Mouse (Mus musculus): ENCODE measurements at regions not wholly inside any gene's neighbourhood (a gene's known extent, or its start where the extent isn't known, plus 50 kb on each side); places are given as distances from the start of the nearest gene placed in this dataset.
A peak's percentile ranks its signal among the peaks of the same experiment; 100 is the strongest.

- H3K4me2 ChIP-seq (ENCODE audit: low read depth), result no peak overlapping the region
- no peaks in the 10 kb centered on the region for H3K36me3 ChIP-seq (ENCODE audit: control insufficient read depth, insufficient read depth, low read length)
- peaks cover 7% of the 10 kb centered on the region; the same call in 1 of the 2 replicates for H3K4me1 ChIP-seq (ENCODE audit: control insufficient read depth, insufficient read depth, low read length)
- 23% methylated on average over 7 of the region's 7 CpGs for WGBS
- no peaks in the 10 kb centered on the region for H3K27me3 ChIP-seq (ENCODE audit: control insufficient read depth, insufficient read depth, low read length)
- peak; percentile 85 for ATAC-seq (ENCODE audit: insufficient read depth, low FRiP score, low TSS enrichment)
- 0 out of 2 replicates have a peak overlapping the region, but pooled peaks have one; percentile 7 for H3K9ac ChIP-seq (ENCODE audit: low read length)
- DNase-seq (ENCODE audit: low spot score), result peak; percentile 72
- H3K9me3 ChIP-seq (ENCODE audit: control insufficient read depth, low read length), result no peaks in the 10 kb centered on the region; the same call in 1 of the 2 replicates
- H3K4me3 ChIP-seq (ENCODE audit: low read depth, low read length), result no peak overlapping the region
- peak overlapping the region; percentile 77 for H3K27ac ChIP-seq (ENCODE audit: low read depth, low read length)
Measured at GRCm38 (mm10) chr17:15993361-15994287, 162.8 kb upstream of the Rgmb start.

DNA sequence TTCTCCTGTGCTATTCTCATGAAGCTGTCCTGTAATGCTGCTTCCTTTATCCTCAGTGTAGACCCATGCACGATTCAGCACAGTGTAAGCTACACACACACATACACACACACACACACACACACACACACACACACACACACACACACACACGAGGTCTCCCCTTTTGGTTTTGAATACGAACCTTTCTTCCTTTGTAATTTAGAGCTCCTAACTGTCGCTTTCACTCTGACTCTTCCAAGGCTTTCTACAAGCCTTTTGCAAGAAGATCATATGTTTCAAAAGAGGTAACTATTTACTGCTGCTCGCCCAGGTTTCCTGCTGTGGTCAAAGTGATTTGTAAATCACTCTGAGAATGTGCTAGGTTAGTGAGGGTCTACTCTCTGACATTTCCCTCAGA, 161.1 kb upstream of the Rgmb start:
- WGBS, result 34% methylated on average over 5 of the region's 5 CpGs
- no peaks in the 10 kb centered on the region for H3K36me3 ChIP-seq (ENCODE audit: control insufficient read depth, insufficient read depth, low read length)
- H3K4me1 ChIP-seq (ENCODE audit: control insufficient read depth, insufficient read depth, low read length), result peaks cover 7% of the 10 kb centered on the region; the same call in 1 of the 2 replicates
- H3K9me3 ChIP-seq (ENCODE audit: control insufficient read depth, low read length), result no peaks in the 10 kb centered on the region
- no peak overlapping the region for H3K9ac ChIP-seq (ENCODE audit: low read length)
- ATAC-seq (ENCODE audit: insufficient read depth, low FRiP score, low TSS enrichment), result no peak
- no peaks in the 10 kb centered on the region for H3K27me3 ChIP-seq (ENCODE audit: control insufficient read depth, insufficient read depth, low read length)
- DNase-seq (ENCODE audit: low spot score), result no peak
- no peak overlapping the region for H3K4me3 ChIP-seq (ENCODE audit: low read depth, low read length)
- H3K4me2 ChIP-seq (ENCODE audit: low read depth), result no peak overlapping the region
- H3K27ac ChIP-seq (ENCODE audit: low read depth, low read length), result no peak overlapping the region

- H3K9me3 ChIP-seq (ENCODE audit: control insufficient read depth, low read length), result no peaks in the 10 kb centered on the region
- WGBS, result 12% methylated on average over 6 of the region's 6 CpGs
- peak; percentile 74 for DNase-seq (ENCODE audit: low spot score)
- ATAC-seq (ENCODE audit: insufficient read depth, low FRiP score, low TSS enrichment), result peak; percentile 76
- no peaks in the 10 kb centered on the region for H3K27me3 ChIP-seq (ENCODE audit: control insufficient read depth, insufficient read depth, low read length)
- H3K36me3 ChIP-seq (ENCODE audit: control insufficient read depth, insufficient read depth, low read length), result no peaks in the 10 kb centered on the region
- H3K4me1 ChIP-seq (ENCODE audit: control insufficient read depth, insufficient read depth, low read length), result peaks cover 7% of the 10 kb centered on the region; the same call in 1 of the 2 replicates
- no peak overlapping the region for H3K4me2 ChIP-seq (ENCODE audit: low read depth)
- no peak overlapping the region for H3K9ac ChIP-seq (ENCODE audit: low read length)
- peak overlapping the region; percentile 65 for H3K27ac ChIP-seq (ENCODE audit: low read depth, low read length)
- no peak overlapping the region for H3K4me3 ChIP-seq (ENCODE audit: low read depth, low read length)
Measured at GRCm38 (mm10) chr17:15990303-15990702, 159.5 kb upstream of the Rgmb start.

- H3K4me2 ChIP-seq (ENCODE audit: low read depth), result no peak overlapping the region
- DNase-seq (ENCODE audit: low spot score) (no peak), ATAC-seq (ENCODE audit: insufficient read depth, low FRiP score, low TSS enrichment) (no peak)
- 52% methylated on average over 2 of the region's 2 CpGs for WGBS
- H3K36me3 ChIP-seq (ENCODE audit: control insufficient read depth, insufficient read depth, low read length), result no peaks in the 10 kb centered on the region
- H3K27me3 ChIP-seq (ENCODE audit: control insufficient read depth, insufficient read depth, low read length), result no peaks in the 10 kb centered on the region
- H3K27ac ChIP-seq (ENCODE audit: low read depth, low read length), result no peak overlapping the region
- no peak overlapping the region for H3K4me3 ChIP-seq (ENCODE audit: low read depth, low read length)
- no peaks in the 10 kb centered on the region for H3K9me3 ChIP-seq (ENCODE audit: control insufficient read depth, low read length)
- H3K9ac ChIP-seq (ENCODE audit: low read length), result no peak overlapping the region
- no peaks in the 10 kb centered on the region for H3K4me1 ChIP-seq (ENCODE audit: control insufficient read depth, insufficient read depth, low read length)
Measured at GRCm38 (mm10) chr17:15981558-15981957, 150.7 kb upstream of the Rgmb start.

- peak; percentile 78 for DNase-seq (ENCODE audit: low spot score)
- H3K36me3 ChIP-seq (ENCODE audit: control insufficient read depth, insufficient read depth, low read length), result no peaks in the 10 kb centered on the region
Measured at GRCm38 (mm10) chr17:15977374-15978031, 146.7 kb upstream of the Rgmb start.

DNA sequence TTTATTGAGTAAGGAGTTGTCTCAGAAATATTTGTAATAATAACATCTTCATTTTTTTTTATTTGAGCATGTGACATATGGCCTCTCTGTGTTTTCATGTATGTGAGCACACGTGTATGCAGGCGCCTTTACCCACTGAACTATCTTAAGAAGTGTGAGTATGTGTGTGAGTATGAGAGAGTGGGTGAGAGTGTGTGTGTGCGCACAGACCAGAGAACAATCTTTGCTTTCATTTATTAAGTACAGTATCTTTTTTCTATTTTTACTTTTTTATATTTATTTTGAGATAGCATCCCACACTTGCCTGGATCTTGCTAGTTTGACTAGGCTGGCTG, 140.5 kb upstream of the Rgmb start:
- H3K9me3 ChIP-seq (ENCODE audit: control insufficient read depth, low read length), result no peaks in the 10 kb centered on the region
- ATAC-seq (ENCODE audit: insufficient read depth, low FRiP score, low TSS enrichment) (no peak), DNase-seq (ENCODE audit: low spot score) (no peak)
- H3K9ac ChIP-seq (ENCODE audit: low read length), result no peak overlapping the region
- H3K36me3 ChIP-seq (ENCODE audit: control insufficient read depth, insufficient read depth, low read length), result no peaks in the 10 kb centered on the region
- H3K4me2 ChIP-seq (ENCODE audit: low read depth), result no peak overlapping the region
- H3K4me3 ChIP-seq (ENCODE audit: low read depth, low read length), result no peak overlapping the region
- no peak overlapping the region for H3K27ac ChIP-seq (ENCODE audit: low read depth, low read length)
- H3K27me3 ChIP-seq (ENCODE audit: control insufficient read depth, insufficient read depth, low read length), result no peaks in the 10 kb centered on the region
- H3K4me1 ChIP-seq (ENCODE audit: control insufficient read depth, insufficient read depth, low read length), result no peaks in the 10 kb centered on the region
- 92% methylated on average over 3 of the region's 3 CpGs for WGBS

More at GRCm38 (mm10) chr17:15977374-15978031, 146.7 kb upstream of the Rgmb start:
- H3K27ac ChIP-seq (ENCODE audit: low read depth, low read length), result peak overlapping the region; percentile 78
- H3K4me2 ChIP-seq (ENCODE audit: low read depth), result no peak overlapping the region
- H3K4me1 ChIP-seq (ENCODE audit: control insufficient read depth, insufficient read depth, low read length), result no peaks in the 10 kb centered on the region
- WGBS, result 28% methylated on average over 7 of the region's 7 CpGs
- ATAC-seq (ENCODE audit: insufficient read depth, low FRiP score, low TSS enrichment), result peak; percentile 90
- no peak overlapping the region for H3K4me3 ChIP-seq (ENCODE audit: low read depth, low read length)
- no peaks in the 10 kb centered on the region for H3K9me3 ChIP-seq (ENCODE audit: control insufficient read depth, low read length)
- no peak overlapping the region for H3K9ac ChIP-seq (ENCODE audit: low read length)
- H3K27me3 ChIP-seq (ENCODE audit: control insufficient read depth, insufficient read depth, low read length), result no peaks in the 10 kb centered on the region

DNA sequence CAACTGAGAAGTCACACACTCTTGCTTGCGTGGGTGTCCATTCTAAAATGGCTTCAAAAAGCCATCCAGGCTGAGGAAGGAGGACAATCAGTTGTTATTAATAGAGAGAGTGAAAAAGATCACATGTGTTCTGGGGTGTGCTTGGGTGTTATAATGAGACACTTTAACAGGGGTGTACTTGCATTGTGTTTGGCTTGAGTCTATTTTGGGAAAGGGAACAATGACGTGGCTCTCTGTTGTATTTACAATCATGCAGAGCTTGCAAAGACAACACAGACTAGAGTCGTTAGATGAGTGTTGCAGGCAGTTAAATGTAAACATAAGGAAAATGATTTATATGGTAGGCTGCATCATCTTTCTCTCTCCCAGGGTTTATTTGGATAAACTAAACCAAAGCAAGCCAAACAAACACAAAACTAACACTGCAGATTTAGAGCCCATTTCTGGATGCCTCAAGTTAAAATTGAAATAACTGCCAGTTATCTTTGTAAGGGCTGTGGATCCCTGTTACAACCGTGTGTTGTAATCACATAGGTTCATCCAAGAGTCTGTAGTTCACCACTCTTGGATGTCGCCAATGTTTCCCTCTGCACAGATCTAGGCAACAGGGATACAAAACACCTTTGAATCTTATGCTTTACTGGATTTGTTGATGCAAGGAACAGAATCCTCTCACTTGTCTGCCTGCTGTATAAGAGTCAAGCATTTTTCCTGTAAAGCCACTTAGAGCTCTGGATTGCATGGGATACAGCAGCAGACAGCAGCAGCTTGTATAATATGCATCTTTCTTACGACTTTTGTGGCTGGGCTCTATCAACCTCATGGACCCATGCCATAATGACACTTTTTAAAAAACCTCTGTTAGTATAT, 139.9 kb upstream of the Rgmb start:
- H3K4me3 ChIP-seq (ENCODE audit: low read depth, low read length), result no peak overlapping the region
- DNase-seq (ENCODE audit: low spot score), result no peak
- no peaks in the 10 kb centered on the region for H3K9me3 ChIP-seq (ENCODE audit: control insufficient read depth, low read length)
- no peak overlapping the region for H3K4me2 ChIP-seq (ENCODE audit: low read depth)
- ATAC-seq (ENCODE audit: insufficient read depth, low FRiP score, low TSS enrichment), result no peak
- no peaks in the 10 kb centered on the region for H3K27me3 ChIP-seq (ENCODE audit: control insufficient read depth, insufficient read depth, low read length)
- no peaks in the 10 kb centered on the region for H3K36me3 ChIP-seq (ENCODE audit: control insufficient read depth, insufficient read depth, low read length)
- 69% methylated on average over 6 of the region's 6 CpGs for WGBS
- no peaks in the 10 kb centered on the region for H3K4me1 ChIP-seq (ENCODE audit: control insufficient read depth, insufficient read depth, low read length)
- no peak overlapping the region for H3K27ac ChIP-seq (ENCODE audit: low read depth, low read length)
- H3K9ac ChIP-seq (ENCODE audit: low read length), result no peak overlapping the region

DNA sequence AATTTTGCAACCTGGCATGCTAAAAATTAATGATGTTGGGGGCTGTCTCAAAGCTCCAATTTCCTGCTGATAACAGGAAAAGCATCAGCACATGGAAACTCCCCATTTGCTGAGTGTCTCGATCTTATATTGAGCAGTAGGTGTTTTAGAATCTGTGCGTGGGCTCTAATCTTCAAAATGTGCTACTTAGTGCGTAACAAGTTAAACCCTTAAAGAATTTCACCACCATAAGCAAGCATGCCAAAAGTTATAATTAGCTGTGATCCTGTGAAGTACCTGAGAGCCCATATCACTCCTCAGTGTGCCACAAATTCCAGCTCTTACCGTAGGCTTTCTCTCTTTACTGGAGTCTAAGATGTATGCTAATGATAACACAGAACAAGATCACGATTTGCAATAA, 137.5 kb upstream of the Rgmb start:
- Histone ChIP-seq H3K4me1 (ENCODE audit: control insufficient read depth, insufficient read depth, low read length) (no peaks in the 10 kb centered on the region), H3K27ac (ENCODE audit: low read depth, low read length) (no peak overlapping the region), H3K27me3 (ENCODE audit: control insufficient read depth, insufficient read depth, low read length) (no peaks in the 10 kb centered on the region), H3K36me3 (ENCODE audit: control insufficient read depth, insufficient read depth, low read length) (no peaks in the 10 kb centered on the region), H3K9me3 (ENCODE audit: control insufficient read depth, low read length) (no peaks in the 10 kb centered on the region), H3K4me3 (ENCODE audit: low read depth, low read length) (no peak overlapping the region), H3K9ac (ENCODE audit: low read length) (no peak overlapping the region), H3K4me2 (ENCODE audit: low read depth) (no peak overlapping the region)
- ATAC-seq (ENCODE audit: insufficient read depth, low FRiP score, low TSS enrichment) (no peak), DNase-seq (ENCODE audit: low spot score) (no peak)
- WGBS, result 91% methylated on average over 5 of the region's 5 CpGs

Data from neural tube, embryonic 11.5 days (tissue).